Mouse (Mus musculus): Measurements from ENCODE around the gene Pex19.
A peak's percentile ranks its signal among the peaks of the same experiment; 100 is the strongest.

Gene Pex19

GRCm38 (mm10) chr1:172133535-172133934 is 7.0 kb downstream of the Pex19 start:
- peak in 1 of 2 experiments; percentile 19 for DNase-seq (ENCODE audit: low spot score in 2 of 2)

- DNase-seq (ENCODE audit: low spot score in 2 of 2): no peak
Measured at GRCm38 (mm10) chr1:172134072-172134471, 7.5 kb downstream of the Pex19 start.

- no peak for DNase-seq (ENCODE audit: low spot score in 2 of 2)
Measured at GRCm38 (mm10) chr1:172140160-172140559, 13.6 kb downstream of the Pex19 start.

- no peak for DNase-seq (ENCODE audit: low spot score in 2 of 2)
Measured at GRCm38 (mm10) chr1:172140825-172141224, 14.3 kb downstream of the Pex19 start.

GRCm38 (mm10) chr1:172141529-172141928 is 15.0 kb downstream of the Pex19 start:
- DNase-seq (ENCODE audit: low spot score in 2 of 2): no peak

GRCm38 (mm10) chr1:172143570-172143969 is 17.0 kb downstream of the Pex19 start:
- peak in 1 of 2 experiments; percentile 80 for DNase-seq (ENCODE audit: low spot score in 2 of 2)

GRCm38 (mm10) chr1:172147835-172148278 is 21.3 kb downstream of the Pex19 start, which contains the start of gene Dcaf8:
Gene Dcaf8, plus strand, starts transcription at chr1:172148084.
- peak; percentile 96 to 97 for DNase-seq (ENCODE audit: low spot score in 2 of 2)

GRCm38 (mm10) chr1:172148279-172148954 is 21.9 kb downstream of the Pex19 start:
- peak; percentile 14 to 40 for DNase-seq (ENCODE audit: low spot score in 2 of 2)

GRCm38 (mm10) chr1:172148955-172149815 is 22.6 kb downstream of the Pex19 start:
- no peak for DNase-seq (ENCODE audit: low spot score in 2 of 2)

GRCm38 (mm10) chr1:172154536-172154935 is 28.0 kb downstream of the Pex19 start:
- no peak for DNase-seq (ENCODE audit: low spot score in 2 of 2)

- DNase-seq (ENCODE audit: low spot score in 2 of 2): no peak
Measured at GRCm38 (mm10) chr1:172155518-172155917, 29.0 kb downstream of the Pex19 start.

GRCm38 (mm10) chr1:172159970-172160369 is 33.4 kb downstream of the Pex19 start:
- no peak for DNase-seq (ENCODE audit: low spot score in 2 of 2)

- DNase-seq (ENCODE audit: low spot score in 2 of 2): no peak
Measured at GRCm38 (mm10) chr1:172160508-172160907, 34.0 kb downstream of the Pex19 start.

GRCm38 (mm10) chr1:172162009-172162408 is 35.5 kb downstream of the Pex19 start:
- peak in 1 of 2 experiments; percentile 46 for DNase-seq (ENCODE audit: low spot score in 2 of 2)

- no peak for DNase-seq (ENCODE audit: low spot score in 2 of 2)
Measured at GRCm38 (mm10) chr1:172162959-172163358, 36.4 kb downstream of the Pex19 start.

- no peak for DNase-seq (ENCODE audit: low spot score in 2 of 2)
Measured at GRCm38 (mm10) chr1:172167911-172168310, 41.4 kb downstream of the Pex19 start.

- no peak for DNase-seq (ENCODE audit: low spot score in 2 of 2)
Measured at GRCm38 (mm10) chr1:172169809-172170208, 43.3 kb downstream of the Pex19 start.

- DNase-seq (ENCODE audit: low spot score in 2 of 2): no peak
Measured at GRCm38 (mm10) chr1:172172381-172172780, 45.8 kb downstream of the Pex19 start.

GRCm38 (mm10) chr1:172173181-172173580 is 46.6 kb downstream of the Pex19 start:
- no peak for DNase-seq (ENCODE audit: low spot score in 2 of 2)

- DNase-seq (ENCODE audit: low spot score in 2 of 2): no peak
Measured at GRCm38 (mm10) chr1:172177791-172178190, 51.2 kb downstream of the Pex19 start.

GRCm38 (mm10) chr1:172179102-172179501 is 52.5 kb downstream of the Pex19 start:
- DNase-seq (ENCODE audit: low spot score in 2 of 2): no peak

- no peak for DNase-seq (ENCODE audit: low spot score in 2 of 2)
Measured at GRCm38 (mm10) chr1:172180881-172181280, 54.3 kb downstream of the Pex19 start.

GRCm38 (mm10) chr1:172181777-172182176 is 55.2 kb downstream of the Pex19 start:
- no peak for DNase-seq (ENCODE audit: low spot score in 2 of 2)

Data from frontal cortex, postnatal 36 days (tissue).